Mouse (Mus musculus): Measurements from ENCODE around the gene Olfr988. TPM values are rescaled to one million over a fixed set of nuclear protein-coding genes. Genes with fewer than 3 reads are reported as not detected.
"Not testable (repeated sequence)": the region's sequence is repeated elsewhere in the genome, so short reads cannot be mapped to it uniquely, and the experiment has no call there.

Gene Olfr988
- not detected in 2 replicates for polyA plus RNA-seq (2015; fragmentation: Nextera tagmentation; extraction: Ambion mirVana)

DNA sequence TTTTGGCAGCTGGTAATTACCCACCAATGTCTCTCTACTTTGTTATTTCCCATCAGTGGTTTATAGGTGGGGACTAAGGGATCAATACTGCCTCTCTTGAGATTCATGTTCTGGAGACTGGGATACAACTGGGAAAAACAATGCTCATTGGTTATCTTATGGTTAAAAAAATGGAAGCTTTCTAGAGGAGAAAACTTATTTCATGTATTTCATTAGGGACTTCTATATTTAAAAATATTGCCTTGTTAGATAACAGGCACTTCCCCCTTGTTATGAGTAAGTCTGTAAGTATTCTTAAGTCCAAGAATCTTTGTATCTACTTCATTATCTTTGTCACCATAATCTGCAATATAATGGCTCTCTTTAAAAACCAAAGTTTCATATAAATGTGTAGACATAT, at the start of gene Olfr988:
Gene Olfr988 (minus strand): TSS at position 101 of the 400 bp plus-strand sequence.
- H3K4me2 ChIP-seq; H3K36me3 ChIP-seq; ATAC-seq (ENCODE audit: low FRiP score); H3K27ac ChIP-seq (replicated peaks); H3K9me3 ChIP-seq (replicated peaks); H3K27me3 ChIP-seq (replicated peaks); H3K4me3 ChIP-seq (replicated peaks); H3K9ac ChIP-seq (replicated peaks); H3K4me1 ChIP-seq: not testable (repeated sequence)

DNA sequence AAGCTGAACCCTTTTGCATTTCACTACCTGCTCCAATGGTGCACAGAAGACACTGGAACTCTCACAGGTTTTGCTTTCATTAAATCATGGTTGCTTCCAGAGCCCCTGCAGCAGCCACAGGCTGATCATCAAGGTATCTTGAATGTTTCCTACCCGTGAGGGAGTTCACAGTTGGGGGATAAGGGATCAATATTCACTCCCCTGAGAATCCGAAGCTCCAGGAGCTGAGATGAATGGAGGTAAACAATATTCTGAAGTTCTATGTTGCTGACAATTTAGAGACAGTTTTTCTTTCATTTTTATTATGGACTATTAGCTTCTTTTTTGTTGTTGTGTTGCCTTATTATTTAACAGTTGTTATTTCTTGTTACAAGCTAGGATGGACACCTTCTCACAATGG, 46.3 kb upstream of the Olfr988 start, which contains the start of gene Olfr992:
Gene Olfr992 (minus strand): TSS at position 101 of the 400 bp plus-strand sequence.
- Histone ChIP-seq H3K27me3 (replicated peaks) (no peaks in the 10 kb centered on the region), H3K4me1 (no peaks in the 10 kb centered on the region), H3K4me2 (no peak within 1 kb of the TSS), H3K36me3 (no peaks in the 10 kb centered on the region), H3K27ac (replicated peaks) (no peak within 1 kb of the TSS), H3K9me3 (replicated peaks) (no peaks in the 10 kb centered on the region), H3K9ac (replicated peaks) (no peak within 1 kb of the TSS), H3K4me3 (replicated peaks) (no peak within 1 kb of the TSS)
- no peak for ATAC-seq (ENCODE audit: low FRiP score)
- 59% methylated on average over 2 of the region's 2 CpGs for WGBS

- no peak for ATAC-seq (ENCODE audit: low FRiP score)
- Histone ChIP-seq H3K27me3 (replicated peaks) (no peaks in the 10 kb centered on the region), H3K36me3 (no peaks in the 10 kb centered on the region), H3K27ac (replicated peaks) (no peak overlapping the region), H3K9me3 (replicated peaks) (no peaks in the 10 kb centered on the region), H3K4me2 (no peak overlapping the region), H3K4me3 (replicated peaks) (no peak overlapping the region), H3K4me1 (no peaks in the 10 kb centered on the region), H3K9ac (replicated peaks) (no peak overlapping the region)
- WGBS: 85% methylated on average over 7 of the region's 7 CpGs
Observed at GRCm38 (mm10) chr2:85339972-85340371, 23.1 kb downstream of the Olfr988 start.

DNA sequence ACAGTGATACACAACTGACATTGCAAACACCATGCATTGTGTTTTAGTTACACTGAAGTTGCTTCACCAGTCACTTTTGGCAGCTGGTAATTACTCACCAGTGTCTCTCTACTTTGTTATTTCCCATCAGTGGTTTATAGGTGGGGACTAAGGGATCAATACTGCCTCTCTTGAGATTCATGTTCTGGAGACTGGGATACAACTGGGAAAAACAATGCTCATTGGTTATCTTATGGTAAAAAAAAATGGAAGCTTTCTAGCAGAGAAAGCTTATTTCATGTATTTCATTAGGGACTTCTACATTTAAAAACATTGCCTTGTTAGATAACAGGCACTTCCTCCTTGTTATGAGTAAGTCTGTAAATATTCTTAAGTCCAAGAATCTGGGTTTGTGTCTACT, 23.8 kb downstream of the Olfr988 start, which contains the start of gene Olfr987:
Gene Olfr987 (minus strand): TSS at position 101 of the 400 bp plus-strand sequence.
- H3K9ac ChIP-seq (replicated peaks); H3K9me3 ChIP-seq (replicated peaks); H3K27me3 ChIP-seq (replicated peaks); H3K4me1 ChIP-seq; ATAC-seq (ENCODE audit: low FRiP score); H3K36me3 ChIP-seq; H3K27ac ChIP-seq (replicated peaks); H3K4me2 ChIP-seq; H3K4me3 ChIP-seq (replicated peaks): not testable (repeated sequence)

GRCm38 (mm10) chr2:85319106-85319505, 43.9 kb downstream of the Olfr988 start:
- 65% methylated on average over 1 of the region's 1 CpGs for WGBS
- ATAC-seq (ENCODE audit: low FRiP score): no peak
- H3K27me3 ChIP-seq (replicated peaks): no peaks in the 10 kb centered on the region

More at GRCm38 (mm10) chr2:85319106-85319505, 43.9 kb downstream of the Olfr988 start:
- Histone ChIP-seq H3K4me1 (no peaks in the 10 kb centered on the region), H3K36me3 (no peaks in the 10 kb centered on the region), H3K4me2 (no peak overlapping the region), H3K9ac (replicated peaks) (no peak overlapping the region), H3K4me3 (replicated peaks) (no peak overlapping the region), H3K9me3 (replicated peaks) (no peaks in the 10 kb centered on the region), H3K27ac (replicated peaks) (no peak overlapping the region)

Other genes with a start within 250 kb of the Olfr988 start
- gene Aplnr, start 227.0 kb downstream of the Olfr988 start, polyA plus RNA-seq (2015; fragmentation: Nextera tagmentation; extraction: Ambion mirVana): 29.8 and 45.8 TPM in 2 replicates
- 9.5 and 9.6 TPM in 2 replicates for gene Lrrc55, start 166.0 kb downstream of the Olfr988 start, polyA plus RNA-seq (2015; fragmentation: Nextera tagmentation; extraction: Ambion mirVana)
- gene Olfr987, start 23.9 kb downstream of the Olfr988 start, polyA plus RNA-seq (2015; fragmentation: Nextera tagmentation; extraction: Ambion mirVana): not detected in 2 replicates
- gene Olfr992, start 46.2 kb upstream of the Olfr988 start, polyA plus RNA-seq (2015; fragmentation: Nextera tagmentation; extraction: Ambion mirVana): not detected in 2 replicates
- gene Olfr993, start 51.6 kb upstream of the Olfr988 start, polyA plus RNA-seq (2015; fragmentation: Nextera tagmentation; extraction: Ambion mirVana): not detected in 2 replicates
- not detected in 2 replicates for gene Olfr994, start 73.2 kb upstream of the Olfr988 start, polyA plus RNA-seq (2015; fragmentation: Nextera tagmentation; extraction: Ambion mirVana)
- gene Olfr995, start 80.4 kb upstream of the Olfr988 start, polyA plus RNA-seq (2015; fragmentation: Nextera tagmentation; extraction: Ambion mirVana): not detected in 2 replicates
- 0.29 and 0.88 TPM in 2 replicates for gene 4833423E24Rik, start 155.8 kb upstream of the Olfr988 start, polyA plus RNA-seq (2015; fragmentation: Nextera tagmentation; extraction: Ambion mirVana)
- gene Olfr996, start 216.0 kb upstream of the Olfr988 start, polyA plus RNA-seq (2015; fragmentation: Nextera tagmentation; extraction: Ambion mirVana): not detected in 2 replicates
- gene Olfr998, start 225.7 kb upstream of the Olfr988 start, polyA plus RNA-seq (2015; fragmentation: Nextera tagmentation; extraction: Ambion mirVana): not detected in 2 replicates
- gene Olfr1000, start 248.7 kb upstream of the Olfr988 start, polyA plus RNA-seq (2015; fragmentation: Nextera tagmentation; extraction: Ambion mirVana): not detected in 2 replicates